Mouse (Mus musculus): ENCODE data around the gene Tubb4b.
A peak's percentile ranks its signal among the peaks of the same experiment; 100 is the strongest.

The Tubb4b gene

DNA sequence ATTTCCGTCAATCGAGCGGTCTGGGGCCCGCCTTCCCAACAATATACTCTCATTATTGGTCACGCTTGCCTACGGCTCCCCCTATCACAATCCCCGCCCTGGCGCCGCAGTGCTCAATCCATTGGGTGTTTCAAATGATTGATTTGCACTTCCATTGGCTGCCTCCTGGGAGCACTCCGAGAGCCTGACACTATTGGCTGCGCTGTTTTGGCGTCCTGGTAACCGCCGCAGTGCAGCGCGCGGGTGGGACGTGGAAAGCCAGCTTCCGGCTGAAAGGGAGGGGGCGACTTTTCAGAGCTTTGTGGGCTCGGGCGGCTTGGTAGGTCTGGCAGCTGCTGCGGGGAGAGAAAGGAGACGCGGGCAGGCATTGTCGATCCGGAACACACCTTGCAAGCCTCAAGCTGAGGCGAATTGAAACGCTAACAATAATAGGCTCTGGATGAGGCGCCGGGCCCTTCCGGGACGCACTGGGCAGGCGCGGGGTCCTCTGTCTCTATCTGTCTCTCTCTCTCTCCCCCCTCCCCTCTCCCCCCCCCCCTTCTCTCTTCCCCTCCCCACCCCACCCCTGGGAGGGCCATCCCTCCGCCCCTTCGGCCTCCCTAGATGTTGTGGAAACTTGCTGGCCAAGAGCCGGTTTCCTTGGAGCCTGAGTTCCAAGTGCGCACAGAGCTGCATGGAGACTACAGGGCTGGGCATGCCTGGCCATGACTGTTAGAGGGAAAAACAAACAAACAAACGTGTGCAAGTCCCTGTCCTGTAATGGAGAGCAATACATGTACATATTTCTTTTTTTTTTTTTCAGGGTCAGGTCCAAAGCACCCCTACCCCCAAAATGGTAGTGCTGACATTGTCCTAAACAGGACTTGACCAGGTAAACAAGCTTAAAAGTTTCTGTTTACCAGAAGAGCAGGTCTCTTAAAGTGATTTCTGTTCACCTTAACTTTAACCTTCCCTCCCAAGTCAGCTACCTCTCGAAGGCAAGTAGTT, 557 bp upstream of the Tubb4b start:
- peak; percentile 99 to 100 for DNase-seq (ENCODE audit: low spot score in 2 of 2)

DNA sequence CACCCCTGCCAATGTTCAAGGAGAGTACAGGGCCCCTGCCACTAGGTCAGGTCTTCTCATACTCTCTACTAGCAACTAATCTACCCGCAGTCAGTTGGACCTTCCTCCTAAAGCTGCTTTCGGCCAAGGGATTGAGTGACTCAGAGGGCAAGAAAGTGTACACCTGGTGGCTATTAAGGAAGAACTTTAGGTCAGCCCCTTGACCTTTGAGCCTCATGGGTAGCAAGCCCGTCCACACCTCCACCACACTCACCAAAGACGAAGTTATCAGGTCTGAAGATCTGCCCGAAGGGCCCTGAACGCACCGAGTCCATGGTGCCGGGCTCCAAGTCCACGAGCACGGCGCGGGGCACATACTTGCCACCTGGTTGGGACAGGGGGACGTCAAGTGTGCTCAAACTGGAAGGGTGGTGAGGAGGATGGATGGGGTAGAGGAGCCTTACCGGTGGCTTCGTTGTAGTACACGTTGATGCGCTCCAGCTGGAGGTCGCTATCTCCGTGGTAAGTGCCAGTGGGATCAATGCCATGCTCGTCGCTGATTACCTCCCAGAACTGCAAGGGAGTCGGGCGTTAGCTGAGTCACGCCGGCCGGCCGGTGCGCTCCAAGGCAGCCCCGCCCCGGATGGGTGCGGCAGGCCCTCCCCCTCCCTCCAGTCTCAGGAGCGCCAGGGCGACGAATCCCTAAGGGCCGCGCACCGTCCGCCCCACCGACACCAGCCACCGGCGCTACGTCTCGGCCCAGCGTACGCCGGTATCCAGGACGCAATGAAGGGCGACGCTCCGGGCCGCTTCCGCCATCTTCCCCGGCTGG, 616 bp downstream of the Tubb4b start:
- peak; percentile 89 to 90 for DNase-seq (ENCODE audit: low spot score in 2 of 2)

DNA sequence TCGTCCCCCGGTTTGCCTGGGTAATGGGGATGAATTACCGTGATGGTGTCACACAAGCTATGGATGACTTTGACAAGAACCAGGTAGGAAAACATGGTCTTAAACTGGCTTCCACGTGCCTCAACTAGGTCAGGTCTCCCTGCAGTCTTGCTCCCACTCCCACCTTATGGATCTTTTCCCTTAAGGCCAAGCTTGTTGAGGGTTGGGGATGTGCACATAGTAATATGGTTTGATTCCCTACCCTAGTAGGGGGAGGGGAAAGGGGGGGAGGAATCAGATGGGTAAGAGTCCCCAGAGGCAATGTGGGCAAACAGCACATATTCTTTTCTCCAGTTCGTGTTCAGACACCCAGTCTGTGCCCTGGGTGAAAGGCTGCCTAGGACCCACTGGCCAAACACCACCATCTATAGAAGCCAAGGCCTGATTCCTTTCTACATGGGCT, 3.1 kb downstream of the Tubb4b start:
- DNase-seq (ENCODE audit: low spot score in 2 of 2): no peak

DNA sequence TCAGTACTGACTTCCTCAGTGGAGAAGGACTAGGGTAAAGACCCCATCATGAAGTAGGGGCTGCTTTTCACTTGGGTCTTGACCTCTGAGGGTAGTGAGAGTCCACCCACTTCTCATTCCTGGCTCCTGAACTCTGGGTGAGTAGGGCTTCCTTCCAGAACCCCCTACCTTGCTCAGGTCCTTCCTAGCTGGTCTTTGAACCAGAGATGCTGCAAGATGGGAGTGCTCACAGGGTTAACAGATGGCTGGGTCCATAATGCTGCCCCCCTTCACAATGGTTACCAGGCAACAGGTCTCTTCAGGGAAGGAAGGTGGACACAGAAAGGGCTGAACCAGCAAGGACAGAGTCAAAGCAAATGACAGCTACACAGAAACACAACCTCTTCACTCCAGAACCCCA, 6.1 kb downstream of the Tubb4b start, which contains the start of gene Fam166a:
TSS of gene Fam166a (plus strand) at position 301 of the 400 bp plus-strand sequence.
- DNase-seq (ENCODE audit: low spot score in 2 of 2): no peak

DNA sequence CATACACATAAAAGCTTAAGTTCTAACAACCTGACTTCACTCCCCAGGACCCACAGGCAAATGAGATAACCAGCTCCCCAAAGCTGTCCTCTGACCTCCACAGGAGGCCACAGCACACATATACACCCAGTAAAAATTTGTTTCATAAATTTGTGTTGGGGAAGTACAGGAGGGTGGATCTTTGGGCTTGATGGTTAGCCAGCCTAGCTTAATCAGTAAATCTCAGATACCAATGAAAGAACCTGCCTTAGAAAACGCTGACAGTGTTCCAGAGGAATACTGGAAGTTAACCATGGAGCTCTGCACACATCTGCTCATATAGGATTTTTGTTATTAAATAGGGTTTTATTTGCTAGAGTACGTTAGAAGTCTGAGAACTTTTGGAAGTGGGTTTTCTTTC, 6.8 kb downstream of the Tubb4b start:
- no peak for DNase-seq (ENCODE audit: low spot score in 2 of 2)

DNA sequence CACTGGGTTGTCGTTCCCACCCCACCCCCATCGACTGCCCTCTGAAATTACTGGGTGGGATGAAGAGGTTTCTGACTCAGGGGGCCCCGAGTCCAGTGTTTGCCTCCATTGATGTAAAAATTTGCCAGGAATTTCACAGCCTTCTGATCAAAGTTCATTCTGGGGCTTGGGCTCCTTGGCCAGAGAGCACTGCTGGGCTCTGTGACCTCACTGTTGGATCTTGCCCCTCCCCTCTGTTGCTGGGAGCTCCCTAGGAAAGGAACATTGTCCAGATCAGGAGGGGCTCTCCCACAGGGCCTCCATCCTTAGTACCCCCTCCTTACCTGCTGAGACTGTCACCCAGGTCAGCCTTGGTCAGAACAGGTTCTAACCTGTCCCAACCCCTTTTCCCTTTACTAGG, 10.1 kb downstream of the Tubb4b start, which contains the start of gene Stpg3:
TSS of gene Stpg3 (minus strand) at position 194 of the 400 bp plus-strand sequence.
- no peak for DNase-seq (ENCODE audit: low spot score in 2 of 2)

DNA sequence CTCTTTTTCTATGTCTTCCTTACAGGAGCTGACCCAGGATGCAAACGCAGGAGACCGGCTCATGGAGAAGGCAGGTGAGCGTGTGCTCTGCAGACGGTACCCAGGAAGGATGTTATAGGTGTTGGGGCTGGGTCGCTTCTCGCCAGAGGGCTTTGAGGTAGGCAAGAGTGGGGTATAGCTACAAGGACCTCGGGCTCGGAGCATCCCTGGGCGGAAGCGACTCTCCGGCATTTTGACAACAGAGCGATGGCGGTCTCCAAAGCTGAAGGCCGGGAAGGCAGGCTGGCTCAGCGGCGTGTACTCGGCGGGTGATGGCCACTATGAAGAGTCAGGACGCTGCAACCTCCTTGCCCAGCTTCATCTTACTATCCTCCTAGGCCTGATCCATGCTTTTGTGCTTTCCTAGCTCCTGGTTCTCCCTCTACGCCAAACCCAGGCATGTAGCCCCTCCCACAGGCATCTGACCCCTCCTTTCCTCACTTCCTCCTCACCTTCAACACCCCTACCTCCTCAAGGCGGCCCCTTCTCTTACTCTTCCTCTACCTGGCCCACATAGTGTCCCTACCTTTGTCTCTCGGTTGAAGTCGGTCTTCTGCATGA, 11.1 kb downstream of the Tubb4b start:
- DNase-seq (ENCODE audit: low spot score in 2 of 2): no peak

DNA sequence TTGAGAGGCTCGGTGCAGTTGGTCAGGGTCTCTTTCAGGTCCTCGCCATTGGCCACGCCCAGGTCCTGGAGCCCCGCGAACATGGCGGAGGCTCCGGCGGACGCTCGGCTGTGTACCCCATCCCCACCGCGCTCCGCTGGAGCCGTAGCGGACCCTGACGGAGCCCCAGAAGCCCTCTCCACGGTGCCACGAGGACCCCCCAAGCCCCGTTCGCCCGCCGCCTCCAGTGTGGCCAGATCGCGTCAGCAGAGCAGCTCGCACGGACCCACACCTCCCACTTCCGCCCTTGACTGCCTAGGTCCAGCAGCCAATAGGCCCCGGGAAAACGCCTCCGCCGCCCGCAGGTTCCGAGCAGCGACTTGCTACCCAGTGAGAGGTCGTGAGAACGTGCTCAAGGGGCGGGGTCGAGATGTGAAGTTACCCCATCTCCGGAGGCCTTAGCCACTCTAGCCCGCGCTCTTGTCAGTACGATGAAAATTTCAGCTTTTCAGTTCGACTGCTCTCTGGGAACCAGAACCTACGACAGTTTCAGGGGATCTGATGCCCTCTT, 13.3 kb downstream of the Tubb4b start, which contains the start of gene Nelfb:
TSS of gene Nelfb (minus strand) at position 369 of the 550 bp plus-strand sequence.
- peak; percentile 93 to 94 for DNase-seq (ENCODE audit: low spot score in 2 of 2)

DNA sequence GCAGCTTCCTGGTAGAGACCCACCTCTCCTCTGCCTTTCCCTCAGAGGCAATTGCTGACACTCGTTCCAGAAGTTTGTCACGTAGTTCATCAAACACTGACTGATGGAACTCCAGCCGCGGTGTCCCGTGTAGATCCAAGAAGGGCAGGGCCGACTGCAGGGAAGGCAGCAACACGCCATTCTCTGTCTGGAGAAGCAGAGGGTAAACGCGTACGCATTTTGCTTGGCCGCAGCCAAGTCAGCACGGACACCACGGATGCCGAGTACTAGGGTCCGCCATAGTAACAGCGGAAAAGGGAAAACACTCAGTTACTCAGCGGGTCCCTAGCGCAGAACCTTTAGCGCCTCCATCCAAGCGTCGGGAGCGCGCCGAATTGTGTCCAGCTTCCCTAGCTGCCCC, 13.8 kb downstream of the Tubb4b start:
- no peak for DNase-seq (ENCODE audit: low spot score in 2 of 2)

DNA sequence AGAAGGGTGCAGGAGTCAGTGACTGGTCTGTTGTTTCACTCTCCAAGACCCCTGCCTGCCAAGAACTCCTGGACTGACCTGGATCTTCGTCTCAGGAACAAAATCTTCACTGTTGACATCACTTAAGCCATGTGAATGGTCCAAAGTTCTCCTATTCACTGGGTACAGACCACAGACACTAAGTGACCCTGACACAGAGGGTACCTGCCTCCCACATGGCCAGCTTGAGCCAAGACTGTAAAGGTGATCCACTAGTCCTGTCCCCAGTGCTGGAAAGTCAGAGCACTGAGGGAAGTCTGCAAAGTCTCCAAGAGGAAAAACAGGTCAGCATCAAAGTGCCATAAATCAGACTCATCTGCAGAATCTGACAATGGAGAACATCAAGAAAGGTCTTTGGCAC, 16.9 kb downstream of the Tubb4b start:
- DNase-seq (ENCODE audit: low spot score in 2 of 2): no peak

DNA sequence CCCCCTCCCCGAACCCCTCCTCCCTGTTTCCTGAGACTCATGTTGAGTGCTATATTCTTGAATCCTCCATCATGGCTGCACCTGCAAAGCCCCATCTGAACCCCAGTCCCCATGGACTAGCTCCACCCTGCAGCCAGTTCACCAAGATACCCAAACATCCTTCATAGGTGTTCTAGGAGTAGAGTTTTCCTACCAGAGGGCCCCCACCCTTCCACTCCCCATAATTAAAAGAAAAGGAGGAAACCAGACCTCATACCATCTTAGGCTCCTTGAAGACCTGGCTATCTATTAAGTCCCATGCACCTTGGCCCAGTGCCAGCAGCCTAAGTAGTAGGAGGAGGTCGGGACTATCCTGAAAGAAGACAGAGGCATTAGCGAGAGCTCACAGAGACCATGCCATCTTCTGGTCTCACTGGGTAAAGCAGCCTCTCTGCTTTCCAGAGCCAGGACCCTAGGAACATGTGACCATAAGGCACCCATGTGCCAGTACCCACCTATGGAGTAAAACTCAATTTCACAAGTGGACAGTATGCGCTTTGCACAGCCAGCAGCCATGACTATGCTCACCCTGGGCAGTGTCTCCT, 20.8 kb downstream of the Tubb4b start:
- DNase-seq (ENCODE audit: low spot score in 2 of 2): peak; percentile 14 to 39

DNA sequence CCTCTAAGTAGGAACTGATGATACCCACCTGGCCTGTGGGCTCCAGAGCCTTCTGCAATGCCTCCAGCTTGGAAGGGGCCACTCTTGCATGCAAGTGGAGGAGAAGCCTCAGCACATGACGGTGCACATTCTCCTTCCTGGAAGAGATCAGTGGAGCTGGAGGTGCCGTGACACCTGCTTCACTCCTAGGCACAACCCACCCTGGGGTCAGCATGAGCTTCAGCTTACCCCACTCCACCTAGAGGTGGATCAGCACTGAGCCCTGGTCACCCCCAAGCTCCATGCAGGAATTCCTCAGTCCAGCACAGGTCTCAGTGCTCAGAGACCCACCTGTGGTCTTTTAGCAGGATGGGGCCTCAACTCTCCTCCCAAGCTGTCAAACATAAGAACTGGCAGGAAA, 23.9 kb downstream of the Tubb4b start:
- no peak for DNase-seq (ENCODE audit: low spot score in 2 of 2)

DNA sequence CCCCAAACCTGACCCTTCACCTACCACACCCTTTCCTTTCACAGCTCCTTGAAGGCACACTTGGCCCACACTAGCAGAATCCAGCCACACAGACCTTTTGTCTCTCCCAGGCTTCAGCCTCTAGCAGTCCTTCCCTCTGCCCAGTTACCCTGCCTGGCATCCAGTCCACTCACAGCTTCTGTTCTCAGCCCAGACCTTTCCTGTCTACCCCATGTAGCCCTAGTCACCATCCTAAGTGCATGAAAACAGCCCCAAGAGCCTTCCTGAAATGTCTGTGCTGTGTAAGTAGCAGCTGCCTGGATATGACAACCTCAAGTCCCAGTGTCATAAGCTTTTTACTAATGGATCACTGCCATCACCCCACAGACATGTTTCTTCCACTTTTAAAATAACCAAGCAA, 26.6 kb downstream of the Tubb4b start:
- no peak for DNase-seq (ENCODE audit: low spot score in 2 of 2)

DNA sequence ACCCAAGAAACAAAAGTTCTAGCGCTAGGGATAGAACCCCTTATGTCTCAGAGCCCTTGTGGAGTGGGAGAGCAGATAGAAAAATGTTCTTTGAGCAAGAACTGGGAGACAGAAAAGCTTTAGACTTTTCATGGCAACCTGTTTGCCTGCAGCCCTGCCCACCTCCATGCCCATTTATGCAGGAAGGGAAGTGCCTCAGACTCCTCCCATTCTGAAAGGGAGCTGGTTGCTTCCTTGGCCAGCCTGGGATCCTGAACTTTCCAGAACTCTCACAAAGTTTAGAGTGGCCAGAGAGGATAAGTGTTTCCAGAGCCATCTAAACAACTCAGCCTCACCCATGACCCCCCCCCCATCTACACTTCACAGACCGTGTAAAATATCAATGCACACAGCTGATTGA, 27.3 kb downstream of the Tubb4b start:
- DNase-seq (ENCODE audit: low spot score in 2 of 2): no peak

DNA sequence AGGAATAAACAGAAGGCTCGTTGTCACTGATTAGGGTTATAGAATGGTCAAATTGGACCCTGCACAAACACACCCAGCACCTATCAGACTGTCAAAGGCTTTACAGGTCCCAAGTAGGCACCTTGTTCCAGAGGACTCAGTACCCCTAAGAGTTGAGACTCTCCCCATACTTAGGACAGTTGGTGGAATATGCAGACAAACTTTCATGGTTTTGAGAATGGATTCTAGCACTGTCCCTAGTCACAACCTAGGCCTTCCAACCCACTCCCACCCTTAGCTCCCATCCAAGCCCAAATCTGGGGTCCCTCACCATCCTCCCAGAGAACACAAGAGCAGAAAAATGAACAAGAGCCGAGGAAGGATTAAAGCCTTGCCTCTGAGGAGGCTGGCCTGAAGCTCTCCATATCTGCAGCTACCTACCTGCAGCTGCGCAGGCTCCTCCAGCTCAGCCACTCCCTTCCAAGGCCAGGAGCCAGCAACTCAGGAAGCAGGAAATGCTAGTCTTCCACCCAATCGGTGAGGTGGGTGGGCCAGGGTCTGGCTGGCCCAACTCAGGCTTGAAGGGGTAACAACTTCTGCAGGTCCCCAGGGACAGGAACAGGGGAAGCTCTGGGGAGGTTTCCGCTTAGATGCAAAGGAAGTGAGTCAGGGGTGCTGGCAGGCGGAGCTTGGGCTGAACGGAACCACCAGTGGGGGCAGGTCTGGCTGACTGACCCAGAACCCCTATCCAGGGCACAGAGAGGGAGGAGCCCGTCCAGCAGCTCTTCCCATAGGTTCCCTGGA, 28.1 kb downstream of the Tubb4b start, which contains the start of gene Tor4a:
TSS of gene Tor4a (minus strand) at position 715 of the 783 bp plus-strand sequence.
- peak; percentile 97 for DNase-seq (ENCODE audit: low spot score in 2 of 2)

DNA sequence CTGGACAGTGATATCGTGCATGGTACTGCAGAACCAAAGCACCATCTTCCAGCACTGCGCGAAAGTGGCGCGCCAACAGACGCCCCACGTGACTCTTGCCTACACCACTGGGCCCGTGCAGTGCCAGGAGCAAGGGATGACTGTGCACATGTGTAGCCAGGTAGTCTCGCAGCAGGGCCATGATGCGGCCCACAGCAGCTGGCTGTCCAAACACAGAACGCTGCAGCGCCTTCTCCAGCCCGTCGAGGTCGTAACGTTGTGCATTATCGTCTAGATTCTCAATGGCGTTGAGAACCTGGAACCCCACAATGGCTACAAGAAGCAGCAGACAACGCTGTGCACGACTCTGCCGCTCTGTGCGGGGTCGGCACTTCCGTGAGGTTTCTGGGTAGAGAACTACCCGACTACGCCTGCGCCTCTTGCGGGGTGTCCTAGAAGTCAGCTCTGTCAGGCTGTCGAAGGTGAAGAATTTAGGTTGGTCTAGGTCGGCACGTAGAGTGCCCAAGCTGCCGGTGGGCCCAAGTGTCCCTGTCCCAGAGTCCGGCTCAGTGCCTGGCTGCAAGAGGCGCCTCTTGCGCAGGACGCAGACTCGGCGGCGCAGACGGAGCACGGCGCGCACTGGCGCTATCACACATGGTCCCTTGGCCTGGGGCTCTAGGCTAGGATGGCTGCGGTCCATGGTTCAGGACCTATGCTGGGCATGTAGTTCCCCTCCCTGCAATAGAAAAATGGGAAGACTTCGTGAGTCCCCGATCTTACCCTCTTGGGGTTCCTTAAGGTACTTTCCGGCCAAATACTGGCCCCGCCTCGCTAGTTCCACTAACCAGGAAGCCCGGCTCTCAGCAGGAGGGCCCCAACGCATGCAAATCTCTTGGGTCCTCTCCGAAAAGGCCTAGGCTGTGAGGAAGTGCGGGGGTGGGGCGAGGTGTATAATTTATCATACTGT, 29.0 kb downstream of the Tubb4b start:
- DNase-seq (ENCODE audit: low spot score in 2 of 2): peak; percentile 96 to 97

DNA sequence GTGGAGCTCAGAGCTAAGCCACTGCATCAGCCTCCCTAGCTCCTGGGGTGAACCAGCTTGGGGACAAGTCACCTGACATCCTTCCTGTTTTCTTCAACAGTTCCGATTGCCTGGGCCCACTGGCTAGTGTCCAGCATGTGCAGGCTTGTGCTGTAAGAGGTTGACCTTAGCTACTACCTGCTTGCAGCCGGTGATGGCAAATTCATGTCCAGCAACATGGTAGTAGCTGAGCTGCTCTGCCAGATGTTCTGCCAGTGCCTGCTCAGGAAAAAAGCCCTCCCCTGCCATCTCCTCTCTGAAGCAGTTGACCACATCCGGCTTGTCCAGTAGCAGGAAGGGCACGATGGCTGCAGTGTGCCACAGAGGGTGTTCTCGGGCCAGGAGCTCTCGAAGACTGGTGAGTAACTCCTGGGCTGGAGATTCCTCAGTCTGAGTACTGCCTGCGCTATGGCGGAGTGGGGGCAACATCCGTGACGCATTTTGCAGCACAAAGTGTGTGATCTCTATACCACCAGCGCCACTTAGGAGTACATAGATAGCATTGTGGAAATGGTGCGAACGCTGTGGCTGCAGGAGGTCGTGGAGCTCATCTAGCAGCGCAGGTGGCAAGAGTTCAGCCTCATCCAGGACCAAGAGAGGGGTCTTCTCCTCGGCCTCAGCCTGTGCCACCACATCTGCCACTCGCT, 29.9 kb downstream of the Tubb4b start:
- DNase-seq (ENCODE audit: low spot score in 2 of 2): peak; percentile 60

DNA sequence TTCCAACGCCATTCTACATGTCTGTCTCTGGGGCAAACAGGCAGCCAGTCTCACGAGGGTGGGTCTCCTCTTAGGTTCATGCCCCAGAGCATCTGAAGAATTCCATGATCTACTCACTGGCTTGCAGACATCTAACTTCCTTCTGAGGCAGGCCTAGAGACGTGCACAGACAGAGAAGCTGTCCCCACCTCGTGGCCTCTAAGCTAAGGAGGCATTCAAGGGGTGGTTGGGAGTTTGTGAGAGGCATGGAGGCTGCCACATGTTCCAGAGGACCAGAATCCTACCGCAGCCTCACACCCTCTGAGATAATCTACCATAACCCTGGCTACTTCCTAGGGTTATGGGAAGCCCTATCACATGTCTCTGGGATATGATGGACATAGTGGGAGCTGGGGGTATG, 30.5 kb downstream of the Tubb4b start:
- DNase-seq (ENCODE audit: low spot score in 2 of 2): no peak
